Mouse (Mus musculus): ENCODE results near the gene Lrig2. TPM values are rescaled to one million over a fixed set of nuclear protein-coding genes. Genes with fewer than 3 reads are reported as not detected.

The Lrig2 gene
- total RNA-seq, 1 experiment = 21.7 TPM

DNA sequence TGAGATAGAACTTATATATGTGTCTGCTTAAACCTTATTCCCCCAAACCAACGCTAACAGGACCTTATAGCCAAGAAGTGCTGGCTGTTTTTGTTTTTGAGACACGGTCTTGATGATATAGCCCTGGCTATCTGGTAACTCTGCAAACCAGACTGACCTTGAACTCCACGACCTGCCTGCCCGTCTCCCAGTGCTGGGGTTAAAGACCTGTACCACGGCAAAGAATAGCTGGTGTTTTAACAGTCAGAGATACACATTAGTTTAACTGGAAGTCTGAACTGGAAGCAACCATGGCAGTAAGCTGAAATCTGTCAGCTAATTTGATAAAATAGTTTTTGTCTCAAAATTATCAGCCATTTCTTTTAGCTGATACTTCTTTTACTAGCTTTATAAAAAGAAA is 94.9 kb downstream of the Lrig2 start:
- Histone ChIP-seq H3K9ac (ENCODE audit: insufficient read depth, low read depth, low read length, poor library complexity, severe bottlenecking) (no peak overlapping the region), H3K4me3 (ENCODE audit: insufficient read depth in 1 of 2, low read depth in 1 of 2, low read length in 2 of 2, poor library complexity in 1 of 2, severe bottlenecking in 1 of 2) (no peak overlapping the region), H3K9me3 (ENCODE audit: control insufficient read depth, insufficient read depth, low read depth, low read length) (no peaks in the 10 kb centered on the region; the same call in 1 of the 2 replicates), H3K36me3 (ENCODE audit: control insufficient read depth, insufficient read depth, low read length, poor library complexity, severe bottlenecking) (no peaks in the 10 kb centered on the region), H3K27ac (ENCODE audit: insufficient read depth, low read depth, low read length, poor library complexity, severe bottlenecking) (no peak overlapping the region), H3K4me1 (ENCODE audit: control insufficient read depth in 2 of 2, insufficient read depth in 2 of 2, low read length in 2 of 2, poor library complexity in 1 of 2) (no peaks in the 10 kb centered on the region)
- no peak for DNase-seq (ENCODE audit: low read depth, low spot score)
- TF ChIP-seq HCFC1 (IDR thresholded peaks at IDR 0.05; ENCODE audit: borderline replicate concordance, insufficient read depth, low read length) = no peak
- no peak for TF ChIP-seq ZC3H11A (IDR thresholded peaks at IDR 0.05; ENCODE audit: borderline replicate concordance, low read depth, low read length)
- in situ Hi-C loops (cut with MboI; ENCODE audit: low sequenced_read_pairs in 2 of 2, unreplicated experiment in 2 of 2) = no loop called here

GRCm38 (mm10) chr3:104412482-104412881 is 99.2 kb downstream of the Lrig2 start:
- in situ Hi-C loops (cut with MboI; ENCODE audit: low sequenced_read_pairs in 2 of 2, unreplicated experiment in 2 of 2) = no loop called here
- no peak overlapping the region for H3K4me3 ChIP-seq (ENCODE audit: insufficient read depth in 1 of 2, low read depth in 1 of 2, low read length in 2 of 2, poor library complexity in 1 of 2, severe bottlenecking in 1 of 2)
- no peak overlapping the region for H3K27ac ChIP-seq (ENCODE audit: insufficient read depth, low read depth, low read length, poor library complexity, severe bottlenecking)
- H3K9ac ChIP-seq (ENCODE audit: insufficient read depth, low read depth, low read length, poor library complexity, severe bottlenecking) = no peak overlapping the region
- DNase-seq (ENCODE audit: low read depth, low spot score) = no peak
- no peaks in the 10 kb centered on the region for H3K4me1 ChIP-seq (ENCODE audit: control insufficient read depth in 2 of 2, insufficient read depth in 2 of 2, low read length in 2 of 2, poor library complexity in 1 of 2)
- no peaks in the 10 kb centered on the region for H3K36me3 ChIP-seq (ENCODE audit: control insufficient read depth, insufficient read depth, low read length, poor library complexity, severe bottlenecking)
- no peaks in the 10 kb centered on the region; the same call in 1 of the 2 replicates for H3K9me3 ChIP-seq (ENCODE audit: control insufficient read depth, insufficient read depth, low read depth, low read length)
- TF ChIP-seq CHD2 (IDR thresholded peaks at IDR 0.05; ENCODE audit: low read depth, low read length) (no peak), ZC3H11A (IDR thresholded peaks at IDR 0.05; ENCODE audit: borderline replicate concordance, low read depth, low read length) (no peak), MAFK (IDR thresholded peaks at IDR 0.05; ENCODE audit: insufficient read depth, low read depth, low read length) (no peak), HCFC1 (IDR thresholded peaks at IDR 0.05; ENCODE audit: borderline replicate concordance, insufficient read depth, low read length) (no peak), ZNF384 (IDR thresholded peaks at IDR 0.05; ENCODE audit: low read depth, low read length) (no peak)

DNA sequence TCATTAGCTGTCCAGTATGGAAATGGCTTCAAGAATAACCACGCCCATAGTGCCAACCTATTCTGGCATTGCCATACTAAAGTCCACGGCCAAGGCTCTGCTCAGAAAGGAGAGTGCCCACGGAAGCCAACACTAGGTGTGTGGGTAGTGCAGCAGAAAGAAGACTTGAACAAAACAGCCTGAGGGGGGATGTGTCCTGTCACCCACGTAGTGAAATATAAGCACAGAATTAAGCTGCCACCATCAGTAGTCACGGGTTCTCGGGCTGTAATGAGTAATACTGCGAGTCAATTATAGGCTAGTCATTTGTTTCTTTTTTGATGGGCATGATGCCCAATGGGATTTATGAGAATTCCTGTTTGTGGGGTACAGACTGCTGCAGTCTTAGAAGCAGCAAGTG is 104.2 kb downstream of the Lrig2 start:
- H3K9me3 ChIP-seq (ENCODE audit: control insufficient read depth, insufficient read depth, low read depth, low read length) = no peaks in the 10 kb centered on the region
- no peaks in the 10 kb centered on the region for H3K36me3 ChIP-seq (ENCODE audit: control insufficient read depth, insufficient read depth, low read length, poor library complexity, severe bottlenecking)
- no peak overlapping the region for H3K9ac ChIP-seq (ENCODE audit: insufficient read depth, low read depth, low read length, poor library complexity, severe bottlenecking)
- TF ChIP-seq ZNF384 (IDR thresholded peaks at IDR 0.05; ENCODE audit: low read depth, low read length) (no peak), CHD2 (IDR thresholded peaks at IDR 0.05; ENCODE audit: low read depth, low read length) (no peak), ZC3H11A (IDR thresholded peaks at IDR 0.05; ENCODE audit: borderline replicate concordance, low read depth, low read length) (no peak), HCFC1 (IDR thresholded peaks at IDR 0.05; ENCODE audit: borderline replicate concordance, insufficient read depth, low read length) (no peak), MAFK (IDR thresholded peaks at IDR 0.05; ENCODE audit: insufficient read depth, low read depth, low read length) (no peak)
- DNase-seq (ENCODE audit: low read depth, low spot score) = no peak
- H3K4me1 ChIP-seq (ENCODE audit: control insufficient read depth in 2 of 2, insufficient read depth in 2 of 2, low read length in 2 of 2, poor library complexity in 1 of 2) = no peaks in the 10 kb centered on the region
- no peak overlapping the region for H3K27ac ChIP-seq (ENCODE audit: insufficient read depth, low read depth, low read length, poor library complexity, severe bottlenecking)
- in situ Hi-C loops (cut with MboI; ENCODE audit: low sequenced_read_pairs in 2 of 2, unreplicated experiment in 2 of 2) = no loop called here
- H3K4me3 ChIP-seq (ENCODE audit: insufficient read depth in 1 of 2, low read depth in 1 of 2, low read length in 2 of 2, poor library complexity in 1 of 2, severe bottlenecking in 1 of 2) = no peak overlapping the region

GRCm38 (mm10) chr3:104403582-104403981 is 108.1 kb downstream of the Lrig2 start:
- in situ Hi-C loops (cut with MboI; ENCODE audit: low sequenced_read_pairs in 2 of 2, unreplicated experiment in 2 of 2) = no loop called here
- H3K4me3 ChIP-seq (ENCODE audit: insufficient read depth in 1 of 2, low read depth in 1 of 2, low read length in 2 of 2, poor library complexity in 1 of 2, severe bottlenecking in 1 of 2) = no peak overlapping the region
- no peaks in the 10 kb centered on the region for H3K36me3 ChIP-seq (ENCODE audit: control insufficient read depth, insufficient read depth, low read length, poor library complexity, severe bottlenecking)
- no peaks in the 10 kb centered on the region for H3K9me3 ChIP-seq (ENCODE audit: control insufficient read depth, insufficient read depth, low read depth, low read length)
- no peak overlapping the region for H3K27ac ChIP-seq (ENCODE audit: insufficient read depth, low read depth, low read length, poor library complexity, severe bottlenecking)
- TF ChIP-seq ZC3H11A (IDR thresholded peaks at IDR 0.05; ENCODE audit: borderline replicate concordance, low read depth, low read length) (no peak), HCFC1 (IDR thresholded peaks at IDR 0.05; ENCODE audit: borderline replicate concordance, insufficient read depth, low read length) (no peak), CHD2 (IDR thresholded peaks at IDR 0.05; ENCODE audit: low read depth, low read length) (no peak), ZNF384 (IDR thresholded peaks at IDR 0.05; ENCODE audit: low read depth, low read length) (no peak)
- no peaks in the 10 kb centered on the region for H3K4me1 ChIP-seq (ENCODE audit: control insufficient read depth in 2 of 2, insufficient read depth in 2 of 2, low read length in 2 of 2, poor library complexity in 1 of 2)
- DNase-seq (ENCODE audit: low read depth, low spot score) = no peak
- H3K9ac ChIP-seq (ENCODE audit: insufficient read depth, low read depth, low read length, poor library complexity, severe bottlenecking) = no peak overlapping the region

DNA sequence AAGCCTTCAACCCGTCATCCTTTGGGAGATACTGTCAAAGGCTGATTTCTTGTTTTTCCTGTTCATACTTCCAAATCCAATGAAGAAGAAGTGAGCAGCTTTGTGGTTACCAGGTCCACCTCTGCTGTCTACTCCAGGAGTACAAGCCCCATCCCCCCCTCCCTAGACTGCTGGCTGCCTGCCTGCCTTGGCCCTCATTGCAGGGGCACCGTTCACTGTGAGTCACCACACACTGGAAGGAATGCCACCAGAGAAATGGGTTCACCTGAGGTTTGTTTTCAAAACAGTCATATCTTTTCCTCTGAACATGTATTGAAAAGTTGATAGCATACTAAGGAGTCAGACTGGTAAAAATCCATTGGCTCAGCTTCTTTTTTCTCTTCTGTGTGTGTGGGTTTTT is 110.5 kb downstream of the Lrig2 start:
- in situ Hi-C loops (cut with MboI; ENCODE audit: low sequenced_read_pairs in 2 of 2, unreplicated experiment in 2 of 2) = no loop called here
- TF ChIP-seq CHD2 (IDR thresholded peaks at IDR 0.05; ENCODE audit: low read depth, low read length) (no peak), ZNF384 (IDR thresholded peaks at IDR 0.05; ENCODE audit: low read depth, low read length) (no peak), ZC3H11A (IDR thresholded peaks at IDR 0.05; ENCODE audit: borderline replicate concordance, low read depth, low read length) (no peak), MAFK (IDR thresholded peaks at IDR 0.05; ENCODE audit: insufficient read depth, low read depth, low read length) (no peak), HCFC1 (IDR thresholded peaks at IDR 0.05; ENCODE audit: borderline replicate concordance, insufficient read depth, low read length) (no peak)
- no peak for DNase-seq (ENCODE audit: low read depth, low spot score)
- no peaks in the 10 kb centered on the region for H3K9me3 ChIP-seq (ENCODE audit: control insufficient read depth, insufficient read depth, low read depth, low read length)
- H3K4me1 ChIP-seq (ENCODE audit: control insufficient read depth in 2 of 2, insufficient read depth in 2 of 2, low read length in 2 of 2, poor library complexity in 1 of 2) = no peaks in the 10 kb centered on the region
- H3K9ac ChIP-seq (ENCODE audit: insufficient read depth, low read depth, low read length, poor library complexity, severe bottlenecking) = no peak overlapping the region
- no peak overlapping the region for H3K27ac ChIP-seq (ENCODE audit: insufficient read depth, low read depth, low read length, poor library complexity, severe bottlenecking)
- no peaks in the 10 kb centered on the region for H3K36me3 ChIP-seq (ENCODE audit: control insufficient read depth, insufficient read depth, low read length, poor library complexity, severe bottlenecking)
- H3K4me3 ChIP-seq (ENCODE audit: insufficient read depth in 1 of 2, low read depth in 1 of 2, low read length in 2 of 2, poor library complexity in 1 of 2, severe bottlenecking in 1 of 2) = no peak overlapping the region
